Mouse (Mus musculus) stomach, postnatal 0 days (tissue): Measurements from ENCODE around the gene Myl7. TPM values are rescaled to one million over a fixed set of nuclear protein-coding genes. Genes with fewer than 3 reads are reported as not detected.

Source experiments
- ATAC-seq: fragments of 200-750 bp; cut with Nextera tagmentation; 2 replicates; pipeline ENCODE4 v1.8.0; 2017; ENCODE audit not compliant: low FRiP score, low TSS enrichment
- DNase-seq: peaks from one replicate; pipeline ENCODE4 v3.0.0-alpha.2; 2016; ENCODE audit warnings: low spot score
- H3K27ac ChIP-seq: fragments of 300-500 bp; sonication (generic); replicated peaks from 2 replicates; pipeline ENCODE4 v1.5.1; 2014; ENCODE audit warnings: mild to moderate bottlenecking, control low read depth
- H3K27me3 ChIP-seq: fragments of 300-500 bp; sonication (generic); 2 replicates; pipeline ENCODE4 v1.6.1; 2014; ENCODE audit warnings: low read length; ENCODE audit not compliant: control insufficient read depth, insufficient read depth
- H3K36me3 ChIP-seq: fragments of 300-500 bp; sonication (generic); 2 replicates; pipeline ENCODE4 v1.6.1; 2014; ENCODE audit warnings: low read length, mixed read lengths; ENCODE audit not compliant: control insufficient read depth, insufficient read depth
- H3K4me1 ChIP-seq: fragments of 300-500 bp; sonication (generic); replicated peaks from 2 replicates; pipeline ENCODE4 v1.6.1; 2014; ENCODE audit warnings: antibody characterized with exemption; ENCODE audit not compliant: control insufficient read depth, insufficient read depth
- H3K4me2 ChIP-seq: fragments of 300-500 bp; sonication (generic); replicated peaks from 2 replicates; pipeline ENCODE4 v1.6.1; 2014; ENCODE audit warnings: low read depth, mild to moderate bottlenecking, control low read depth, moderate library complexity
- H3K4me3 ChIP-seq: fragments of 300-500 bp; sonication (generic); 2 replicates; pipeline ENCODE4 v1.5.1; 2014; ENCODE audit warnings: low read depth, low read length, control low read depth
- H3K9ac ChIP-seq: fragments of 300-500 bp; sonication (generic); 2 replicates; pipeline ENCODE4 v1.6.1; 2014; ENCODE audit warnings: mild to moderate bottlenecking, low read length, control low read depth, mixed read lengths
- H3K9me3 ChIP-seq: fragments of 300-500 bp; sonication (generic); 2 replicates; pipeline ENCODE4 v1.6.1; 2016; ENCODE audit warnings: low read length; ENCODE audit not compliant: control insufficient read depth
- CTCF ChIP-seq: IDR thresholded peaks from 2 replicates; pipeline ENCODE4 v1.5.1; 2016; ENCODE audit warnings: antibody characterized with exemption, low read depth, mild to moderate bottlenecking, moderate library complexity
- EP300 ChIP-seq: optimal IDR thresholded peaks from 2 replicates; pipeline ENCODE3; 2016; ENCODE audit warnings: antibody characterized with exemption
- WGBS: fragments of 180-500 bp; shearing (Covaris S2); extraction: QIAGEN DNeasy Blood & Tissue Kit; methylation state at CpG from one replicate; pipeline ENCODE4 v1.1.7; 2014; 5-methylcytosine and 5-hydroxymethylcytosine counted together
- polyA plus RNA-seq: library from polyadenylated mRNA; unstranded; fragments of >200 nt; fragmentation: Nextera tagmentation; extraction: Ambion mirVana; gene quantifications from 2 replicates; pipeline ENCODE4 v1.2.1, GENCODE M21; 2015

Myl7 gene
- polyA plus RNA-seq, 1 experiment from 2014 or later: 147 TPM

DNA sequence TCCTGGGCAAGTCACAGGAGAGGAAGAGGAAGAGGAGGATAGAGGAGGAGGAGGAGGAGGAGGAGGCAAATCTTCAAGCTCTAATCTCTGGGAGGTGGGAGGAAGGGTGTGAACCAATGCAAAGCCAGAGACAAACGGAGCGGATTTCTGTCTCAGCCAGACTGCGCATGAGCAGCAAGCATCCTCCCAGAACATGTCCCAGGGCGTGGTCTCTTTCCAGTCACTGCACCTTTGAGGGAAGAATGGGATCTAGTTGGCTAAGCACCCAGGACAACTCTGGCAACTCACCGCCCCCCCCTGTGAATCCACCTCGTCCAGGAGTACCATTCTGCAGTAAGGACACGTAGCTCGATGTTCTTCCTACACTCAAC lies 17.6 kb upstream of the Myl7 start:
- no peak overlapping the region for H3K27ac ChIP-seq
- ATAC-seq: no peak
- DNase-seq: no peak
- no peaks in the 10 kb centered on the region for H3K36me3 ChIP-seq
- H3K9me3 ChIP-seq: no peaks in the 10 kb centered on the region
- TF ChIP-seq EP300 (no peak), CTCF (no peak)
- 57% methylated on average over 8 of the region's 8 CpGs for WGBS
- H3K4me3 ChIP-seq: no peak overlapping the region
- no peak overlapping the region for H3K4me2 ChIP-seq
- no peaks in the 10 kb centered on the region; the same call in 1 of the 2 replicates for H3K4me1 ChIP-seq
- no peaks in the 10 kb centered on the region for H3K27me3 ChIP-seq
- no peak overlapping the region for H3K9ac ChIP-seq

- H3K9me3 ChIP-seq: no peaks in the 10 kb centered on the region
- ATAC-seq (no peak), DNase-seq (no peak)
- no peaks in the 10 kb centered on the region; the same call in 1 of the 2 replicates for H3K4me1 ChIP-seq
- TF ChIP-seq CTCF (no peak), EP300 (no peak)
- H3K36me3 ChIP-seq: no peaks in the 10 kb centered on the region
- H3K27ac ChIP-seq: no peak overlapping the region
- H3K9ac ChIP-seq: no peak overlapping the region
- 76% methylated on average over 5 of the region's 5 CpGs for WGBS
- H3K27me3 ChIP-seq: no peaks in the 10 kb centered on the region
- no peak overlapping the region for H3K4me3 ChIP-seq
- no peak overlapping the region for H3K4me2 ChIP-seq
Observed at GRCm38 (mm10) chr11:5915429-5916177, 17.0 kb upstream of the Myl7 start.

GRCm38 (mm10) chr11:5914940-5915339 lies 16.4 kb upstream of the Myl7 start:
- DNase-seq (no peak), ATAC-seq (no peak)
- TF ChIP-seq EP300 (no peak), CTCF (no peak)
- Histone ChIP-seq H3K9ac (no peak overlapping the region), H3K27ac (no peak overlapping the region), H3K36me3 (no peaks in the 10 kb centered on the region), H3K4me1 (no peaks in the 10 kb centered on the region; the same call in 1 of the 2 replicates), H3K4me3 (no peak overlapping the region), H3K27me3 (no peaks in the 10 kb centered on the region), H3K9me3 (no peaks in the 10 kb centered on the region), H3K4me2 (no peak overlapping the region)
- 50% methylated on average over 5 of the region's 5 CpGs for WGBS

- Histone ChIP-seq H3K27ac (no peak overlapping the region), H3K4me2 (no peak overlapping the region), H3K9me3 (no peaks in the 10 kb centered on the region), H3K9ac (peak overlapping the region; percentile 41; the same call in 1 of the 2 replicates), H3K27me3 (no peaks in the 10 kb centered on the region), H3K4me3 (no peak overlapping the region), H3K36me3 (no peaks in the 10 kb centered on the region), H3K4me1 (no peaks in the 10 kb centered on the region)
- ATAC-seq (no peak), DNase-seq (no peak)
- no peak for TF ChIP-seq CTCF
- no peak for TF ChIP-seq EP300
- 67% methylated on average over 4 of the region's 4 CpGs for WGBS
Observed at GRCm38 (mm10) chr11:5913936-5914335, 15.4 kb upstream of the Myl7 start.

DNA sequence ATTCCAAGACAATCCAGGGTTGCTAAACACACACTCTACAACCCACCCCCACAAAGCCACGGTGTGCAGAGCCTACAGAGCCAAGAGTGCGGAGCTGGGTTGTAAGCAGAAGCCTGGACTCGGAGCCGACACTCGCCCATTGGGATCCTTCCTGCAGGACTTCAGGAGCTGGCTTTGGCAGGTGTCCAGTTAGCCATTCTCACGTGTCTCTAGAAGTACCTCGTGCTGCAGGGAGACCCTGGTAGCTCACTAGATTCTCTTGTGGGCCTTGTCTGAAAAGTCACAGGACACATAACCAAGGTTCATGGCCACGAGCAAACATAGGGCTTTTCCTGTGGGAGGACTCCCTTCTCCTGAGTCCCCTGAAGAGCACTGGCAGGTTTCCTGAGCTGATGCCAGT lies 14.7 kb upstream of the Myl7 start:
- H3K4me3 ChIP-seq: no peak overlapping the region
- H3K9me3 ChIP-seq: no peaks in the 10 kb centered on the region
- H3K27me3 ChIP-seq: no peaks in the 10 kb centered on the region
- no peaks in the 10 kb centered on the region for H3K36me3 ChIP-seq
- DNase-seq (no peak), ATAC-seq (no peak)
- no peak overlapping the region for H3K27ac ChIP-seq
- H3K9ac ChIP-seq: no peak overlapping the region
- H3K4me2 ChIP-seq: no peak overlapping the region
- WGBS: 58% methylated on average over 8 of the region's 8 CpGs
- no peak for TF ChIP-seq CTCF
- TF ChIP-seq EP300: no peak
- no peaks in the 10 kb centered on the region for H3K4me1 ChIP-seq

GRCm38 (mm10) chr11:5912635-5913034 lies 14.1 kb upstream of the Myl7 start:
- H3K27me3 ChIP-seq: no peaks in the 10 kb centered on the region
- H3K4me2 ChIP-seq: no peak overlapping the region
- DNase-seq: peak; percentile 75
- H3K9me3 ChIP-seq: no peaks in the 10 kb centered on the region
- WGBS: 31% methylated on average over 5 of the region's 5 CpGs
- no peak overlapping the region for H3K9ac ChIP-seq
- TF ChIP-seq EP300 (no peak), CTCF (peak; percentile 90)
- H3K4me1 ChIP-seq: no peaks in the 10 kb centered on the region
- H3K27ac ChIP-seq: no peak overlapping the region
- H3K4me3 ChIP-seq: no peak overlapping the region
- H3K36me3 ChIP-seq: no peaks in the 10 kb centered on the region
- ATAC-seq: peak; percentile 51; the same call in 1 of the 2 replicates
